26 mouse cellular contexts compared by ENCODE assay signal in the genomic region with DNA sequence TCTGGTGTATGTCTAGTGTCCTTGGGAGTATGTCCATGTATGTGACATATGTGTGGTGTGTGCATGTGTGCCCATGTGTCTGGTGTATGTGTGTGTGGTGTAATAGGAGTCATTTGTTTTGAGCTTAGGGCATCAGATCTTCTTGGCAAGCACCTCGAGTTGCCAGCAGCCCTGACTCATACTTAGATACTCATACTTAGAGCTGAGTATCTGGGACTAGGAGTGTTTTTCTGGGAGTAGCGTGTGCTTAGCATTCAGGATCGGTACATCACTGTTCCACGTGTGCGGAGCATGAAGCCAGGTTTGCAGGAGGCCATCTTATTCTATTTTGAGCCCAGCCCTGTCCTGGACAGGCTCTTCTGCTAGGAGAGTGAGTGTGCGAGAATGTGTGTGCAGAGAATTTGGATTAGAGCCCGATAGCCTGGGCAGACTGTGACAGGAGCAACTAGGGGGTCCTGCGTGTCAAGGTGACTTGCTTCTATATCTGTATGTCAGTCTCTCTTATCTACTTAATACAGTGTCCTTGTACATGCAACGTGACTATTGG. TPM values are rescaled to one million over a fixed set of nuclear protein-coding genes. Genes with fewer than 3 reads are reported as not detected.
A peak's percentile ranks its signal among the peaks of the same experiment; 100 is the strongest.
DNase-seq lines count a peak whose midpoint lies in the region; ATAC-seq lines count a peak whose summit lies in the region.
"Had no signal": no experiment of that assay in that cellular context is flagged by ENCODE, and none has a peak within 500 bp of the region (broad histone marks: within the 10 kb centered on the region; RNA-seq: fewer than 3 reads in every experiment).

No protein-coding gene starts in this region.

- 38% methylated on average over 9 of the region's 9 CpGs for WGBS in heart, embryonic 13.5 days
- WGBS in heart, embryonic 16.5 days = 39% methylated on average over 9 of the region's 9 CpGs

- ATAC-seq in heart, embryonic 13.5 days (ENCODE audit: extremely low read depth, insufficient number of reproducible peaks, low FRiP score, low TSS enrichment) = no peak; the same call in 1 of the 2 replicates
- ATAC-seq in heart, embryonic 16.5 days (replicated peaks; ENCODE audit: extremely low read depth, insufficient read depth, low FRiP score) = peak; percentile 78
- ATAC-seq: hindbrain, postnatal 0 days; intestine, postnatal 0 days; liver, embryonic 12.5 days had no signal

- peak overlapping the region; percentile 29; the same call in 1 of the 2 replicates for H3K9ac ChIP-seq in heart, embryonic 13.5 days
- peak overlapping the region; percentile 13; the same call in 1 of the 2 replicates for H3K9ac ChIP-seq in heart, embryonic 16.5 days (ENCODE audit: low read length)
- H3K9ac ChIP-seq: kidney, embryonic 15.5 days; limb, embryonic 12.5 days; liver, embryonic 12.5 days; midbrain, embryonic 12.5 days; neural tube, embryonic 12.5 days; stomach, embryonic 15.5 days had no signal

- DNase-seq in adrenal gland, postnatal 14 days = peak; percentile 54
- no peak for DNase-seq in adrenal gland, adult 8-10 months
- no peak for DNase-seq in heart, postnatal 25 days (ENCODE audit: low spot score)
- peak; percentile 30 for DNase-seq in 3134 (ENCODE audit: extremely low read depth, insufficient read length, low spot score)
- no peak for DNase-seq in right cerebral cortex, adult 2 months (ENCODE audit: low spot score in 2 of 2)
- no peak for DNase-seq in gastrocnemius, postnatal 4 days (ENCODE audit: low spot score in 2 of 2)
- DNase-seq: adrenal gland, postnatal 25 days; B cell, adult 2 months; cerebellum, adult 2 months; gastrocnemius, postnatal 10 days; kidney, postnatal 4 days; layer of hippocampus, adult 9-11 months; lung, adult 2 months; right cerebral cortex, postnatal 14 days had no signal

- no peaks in the 10 kb centered on the region for H3K36me3 ChIP-seq in heart, embryonic 13.5 days
- H3K36me3 ChIP-seq in heart, embryonic 16.5 days (ENCODE audit: control insufficient read depth, insufficient read depth) = no peaks in the 10 kb centered on the region
- H3K36me3 ChIP-seq: kidney, embryonic 15.5 days; limb, embryonic 12.5 days; liver, embryonic 12.5 days; midbrain, embryonic 12.5 days; neural tube, embryonic 12.5 days; stomach, embryonic 15.5 days had no signal

- H3K4me2 ChIP-seq in heart, embryonic 13.5 days = no peak overlapping the region
- H3K4me2 ChIP-seq in heart, embryonic 16.5 days (ENCODE audit: low read depth, low read length) = 0 out of 2 replicates have a peak overlapping the region, but pooled peaks have one; percentile 3
- H3K4me2 ChIP-seq: kidney, embryonic 15.5 days; limb, embryonic 12.5 days; liver, embryonic 12.5 days; midbrain, embryonic 12.5 days; neural tube, embryonic 12.5 days; stomach, embryonic 15.5 days had no signal

- peak overlapping the region; percentile 83 for H3K27ac ChIP-seq in heart, embryonic 13.5 days (replicated peaks)
- H3K27ac ChIP-seq in heart, embryonic 16.5 days (ENCODE audit: low read length) = peak overlapping the region; percentile 90
- H3K27ac ChIP-seq: hindbrain, postnatal 0 days; kidney, embryonic 15.5 days; limb, embryonic 12.5 days; liver, embryonic 12.5 days; midbrain, embryonic 12.5 days; neural tube, embryonic 12.5 days; stomach, embryonic 15.5 days had no signal

- no peak overlapping the region for H3K4me3 ChIP-seq in heart, embryonic 13.5 days
- no peak overlapping the region for H3K4me3 ChIP-seq in heart, embryonic 16.5 days (ENCODE audit: low read length)
- H3K4me3 ChIP-seq: kidney, embryonic 15.5 days; limb, embryonic 12.5 days; liver, embryonic 12.5 days; midbrain, embryonic 12.5 days; neural tube, embryonic 12.5 days; stomach, embryonic 15.5 days had no signal

- peaks cover 44% of the 10 kb centered on the region for H3K4me1 ChIP-seq in heart, embryonic 13.5 days
- H3K4me1 ChIP-seq in heart, embryonic 16.5 days (ENCODE audit: control insufficient read depth, insufficient read depth, low read length) = peaks cover 24% of the 10 kb centered on the region

- H3K9me3 ChIP-seq in heart, embryonic 13.5 days = no peaks in the 10 kb centered on the region
- no peaks in the 10 kb centered on the region for H3K9me3 ChIP-seq in heart, embryonic 16.5 days (replicated peaks; ENCODE audit: control insufficient read depth, low read length)
- H3K9me3 ChIP-seq: kidney, embryonic 15.5 days; limb, embryonic 12.5 days; liver, embryonic 12.5 days; midbrain, embryonic 12.5 days; neural tube, embryonic 12.5 days; stomach, embryonic 15.5 days had no signal

- H3K27me3 ChIP-seq in heart, embryonic 13.5 days (replicated peaks) = no peaks in the 10 kb centered on the region
- no peaks in the 10 kb centered on the region for H3K27me3 ChIP-seq in heart, embryonic 16.5 days (ENCODE audit: control insufficient read depth, insufficient read depth, low read length)
- H3K27me3 ChIP-seq: kidney, embryonic 15.5 days; limb, embryonic 12.5 days; liver, embryonic 12.5 days; midbrain, embryonic 12.5 days; neural tube, embryonic 12.5 days; stomach, embryonic 15.5 days had no signal

- intact Hi-C loops in heart, postnatal 25 days (cut with DNase I) = no loop called here

RNA-seq across cellular contexts. Expression of a gene that starts 56.6 kb away (rescaled TPM):
- total RNA-seq in adrenal gland, postnatal 14 days (2021) = 0.19 and 0.30 TPM in 2 replicates
- total RNA-seq in adrenal gland, adult 8-10 months (2022) = 1 to 10 TPM; 1.2 to 2.7 (median 2.1) TPM
- polyA plus RNA-seq in heart, embryonic 13.5 days (2015; fragmentation: Nextera tagmentation; extraction: Ambion mirVana) = 0.19 and 0.34 TPM in 2 replicates
- under 1 TPM in 1 of 2 experiments, not detected in 1; 0.08 TPM for total RNA-seq in heart, postnatal 25 days (2021)
- polyA plus RNA-seq in heart, embryonic 16.5 days (2015; fragmentation: Nextera tagmentation; extraction: Ambion mirVana) = 0.22 and 0.35 TPM in 2 replicates
- not detected for total RNA-seq in gastrocnemius, postnatal 4 days (2021)
- total RNA-seq: gastrocnemius, postnatal 10 days; hematopoietic stem cell, adult 5-6 weeks had no signal
- polyA plus RNA-seq: intestine, postnatal 0 days; kidney, embryonic 15.5 days; limb, embryonic 12.5 days; lung, adult 2 months; midbrain, embryonic 12.5 days; neural tube, embryonic 12.5 days; urinary bladder, adult 2 months had no signal

Comparison
In these comparisons a context has a peak if more than half of its experiments do, and no peak if none do; other contexts are left out.
1. DNase-seq: peak in adrenal gland, postnatal 14 days (single experiment) and 3134 (single experiment); none in adrenal gland, adult 8-10 months (single experiment), heart, postnatal 25 days (single experiment), right cerebral cortex, adult 2 months (0 of 2) and gastrocnemius, postnatal 4 days (0 of 2).